Mouse (Mus musculus) E14TG2a.4 (cell line): Measurements from ENCODE around the gene Ppm1e.

Experiments used
- CTCF ChIP-seq: conservative IDR thresholded peaks from 2 replicates; pipeline ENCODE4 v1.5.1; 2014; ENCODE audit warnings: low read length
- NANOG ChIP-seq: IDR thresholded peaks from 2 replicates; pipeline ENCODE4 v1.6.1; 2014; ENCODE audit warnings: borderline replicate concordance, low read length, mixed read lengths

DNA sequence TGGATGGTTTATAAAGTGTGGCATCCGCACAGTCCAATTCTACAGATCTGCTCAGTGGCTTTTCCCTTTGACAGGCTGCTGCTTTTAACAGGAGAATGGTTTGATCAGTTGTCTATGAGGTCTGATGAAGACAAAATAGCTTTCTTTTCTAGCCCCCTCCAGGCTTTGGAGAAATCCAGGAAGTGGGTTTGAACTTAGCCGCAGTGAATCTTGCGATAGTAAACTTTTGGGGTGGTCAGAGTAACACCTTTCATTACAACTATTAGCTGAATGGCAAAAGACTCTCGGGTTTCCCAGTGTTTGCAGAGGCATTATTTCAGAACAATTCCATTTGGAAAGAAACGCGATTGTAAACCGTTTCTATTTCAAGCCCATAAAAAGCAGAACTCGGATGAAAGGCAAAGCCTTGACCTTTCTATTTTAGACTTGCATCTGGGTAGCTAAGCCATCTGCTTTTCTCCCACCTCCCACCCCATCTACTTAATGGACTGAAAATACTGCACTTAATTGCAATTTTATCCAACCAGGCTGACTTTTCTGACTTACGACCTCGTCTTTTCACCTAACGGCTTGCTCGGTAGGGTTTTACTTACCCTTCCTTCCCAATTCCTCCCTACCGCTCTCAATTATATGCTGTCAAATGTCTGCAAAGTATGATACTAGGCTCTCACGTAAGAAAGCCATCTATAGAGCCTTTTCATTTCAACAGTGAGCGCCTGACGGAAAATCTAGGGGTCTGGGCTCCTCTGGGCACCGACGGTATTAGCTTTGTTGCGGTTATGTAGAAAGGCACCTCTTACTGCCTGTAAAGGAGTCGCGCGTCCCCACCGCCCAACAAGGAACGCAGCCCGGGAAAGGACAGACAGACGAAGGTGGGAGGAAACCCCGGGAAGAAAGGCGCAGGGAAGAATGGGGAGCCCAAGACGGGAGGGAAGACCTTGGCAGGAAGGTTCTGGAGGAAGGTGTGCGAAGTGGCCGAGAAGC, 1.2 kb downstream of the Ppm1e start:
- TF ChIP-seq CTCF = no peak
- TF ChIP-seq NANOG = no peak
